22 mouse cellular contexts compared by ENCODE assay signal in genomic region chr14:100079620-100080019, GRCm38 (mm10).
A peak's percentile ranks its signal among the peaks of the same experiment; 100 is the strongest.
DNase-seq lines count a peak whose midpoint lies in the region; ATAC-seq and TF ChIP-seq lines count a peak whose summit lies in the region.
"Had no signal": no experiment of that assay in that cellular context is flagged by ENCODE, and none has a peak within 500 bp of the region (broad histone marks: within the 10 kb centered on the region; RNA-seq: fewer than 3 reads in every experiment).

No protein-coding gene starts in this region.

- no peak for DNase-seq in frontal cortex, postnatal 25 days (ENCODE audit: low spot score in 2 of 2)
- peak; percentile 54 for DNase-seq in heart, adult 11 months
- DNase-seq in heart, adult 8-10 months (ENCODE audit: low spot score): no peak
- peak; percentile 52 for DNase-seq in CH12.LX (ENCODE audit: extremely low read depth)
- no peak for DNase-seq in left cerebral cortex, postnatal 25 days (ENCODE audit: low spot score in 2 of 2)
- DNase-seq in midbrain, embryonic 11.5 days (ENCODE audit: low spot score, missing footprints): no peak
- DNase-seq: adrenal gland, adult 2 months; adrenal gland, adult 8-10 months; adrenal gland, postnatal 10 days; adrenal gland, postnatal 14 days; adrenal gland, postnatal 25 days; adrenal gland, postnatal 36 days; B cell, adult 2 months; cerebellum, adult 11 months; cerebellum, adult 11-12 months; cerebellum, adult 18-20 months had no signal

- H3K36me3 ChIP-seq in CH12.LX (replicated peaks in 1 of 2; ENCODE audit: control insufficient read depth in 1 of 2, insufficient read depth in 1 of 2, low read length in 1 of 2): no peaks in the 10 kb centered on the region
- no peaks in the 10 kb centered on the region for H3K36me3 ChIP-seq in midbrain, embryonic 11.5 days (ENCODE audit: control insufficient read depth, insufficient read depth, low read length)
- H3K36me3 ChIP-seq: G1E had no signal

- in situ Hi-C loops in CH12.LX (cut with MboI; ENCODE audit: low pct_ligation_motif_present, low pct_unique_long_range_greater_than_20kb, low sequenced_read_pairs): loop anchor here (25.0 kb wide), 1 partner anchor 142 kb away; no protein-coding TSS in a partner anchor

- no peak overlapping the region for H3K27ac ChIP-seq in CH12.LX (ENCODE audit: insufficient read depth, low read depth)
- H3K27ac ChIP-seq in midbrain, embryonic 11.5 days (ENCODE audit: low read depth, low read length): no peak overlapping the region

- TF ChIP-seq EP300 in CH12.LX (IDR thresholded peaks at IDR 0.05; ENCODE audit: low read length): peak; percentile 56

- intact Hi-C loops in left cerebral cortex, postnatal 25 days (cut with DNase I): no loop called here

- H3K9ac ChIP-seq in CH12.LX (ENCODE audit: insufficient read depth, low read depth): peak overlapping the region; percentile 60
- no peak overlapping the region for H3K9ac ChIP-seq in midbrain, embryonic 11.5 days (ENCODE audit: low read length)

- TF ChIP-seq RAD21 in CH12.LX (IDR thresholded peaks at IDR 0.05; ENCODE audit: low read depth, low read length): no peak

- no peak for TF ChIP-seq POLR2A in CH12.LX (IDR thresholded peaks at IDR 0.05; ENCODE audit: low read depth, low read length)

- H3K79me2 ChIP-seq in CH12.LX (replicated peaks; ENCODE audit: control insufficient read depth, extremely low read depth, insufficient read depth, poor library complexity, severe bottlenecking): no peaks in the 10 kb centered on the region

- no peak for TF ChIP-seq CTCF in CH12.LX (conservative IDR thresholded peaks at IDR 0.05 in 1 of 2, IDR thresholded peaks at IDR 0.05 in 1 of 2; ENCODE audit: low read depth in 2 of 2, low read length in 2 of 2)

- H3K4me2 ChIP-seq in CH12.LX (ENCODE audit: insufficient read depth, low read depth, poor library complexity, severe bottlenecking): peak overlapping the region; percentile 93
- no peak overlapping the region for H3K4me2 ChIP-seq in midbrain, embryonic 11.5 days

- WGBS in midbrain, embryonic 11.5 days: 64% methylated on average over 4 of the region's 4 CpGs

- peak overlapping the region in 1 of 3 experiments; percentile 8 for H3K4me3 ChIP-seq in CH12.LX (replicated peaks in 1 of 3; ENCODE audit: low read depth in 2 of 3, low read length in 2 of 3, poor library complexity in 1 of 3)
- no peak overlapping the region for H3K4me3 ChIP-seq in midbrain, embryonic 11.5 days (ENCODE audit: low read depth, low read length)

- peaks cover 0 to 17% of the 10 kb centered on the region in 2 experiments; a peak in 2 of 4 replicates for H3K4me1 ChIP-seq in CH12.LX (ENCODE audit: control insufficient read depth in 1 of 2, insufficient read depth in 2 of 2)
- no peaks in the 10 kb centered on the region for H3K4me1 ChIP-seq in midbrain, embryonic 11.5 days (ENCODE audit: control insufficient read depth, insufficient read depth, low read length)

- peak; percentile 81 for ATAC-seq in frontal cortex, adult (ENCODE audit: low TSS enrichment)
- ATAC-seq in megakaryocyte progenitor cell, adult 5-6 weeks (replicated peaks; ENCODE audit: poor library complexity): peak; percentile 50
- ATAC-seq in midbrain, embryonic 11.5 days (ENCODE audit: low FRiP score): no peak
- ATAC-seq: activated CD4-positive, CD25-positive, alpha-beta regulatory T cell, adult 4 months; CD4-positive, CD25-positive, alpha-beta regulatory T cell, adult 4 months; Patski had no signal

- no peaks in the 10 kb centered on the region for H3K9me3 ChIP-seq in CH12.LX (replicated peaks; ENCODE audit: low read length)
- H3K9me3 ChIP-seq in midbrain, embryonic 11.5 days (ENCODE audit: control insufficient read depth, low read length): no peaks in the 10 kb centered on the region

- dilution Hi-C loops in CH12.LX (cut with MboI; ENCODE audit: extremely low pct_ligation_motif_present, extremely low pct_unique_long_range_greater_than_20kb, low sequenced_read_pairs): no loop called here

- no peaks in the 10 kb centered on the region for H3K27me3 ChIP-seq in CH12.LX (replicated peaks)
- H3K27me3 ChIP-seq in midbrain, embryonic 11.5 days (ENCODE audit: control insufficient read depth, insufficient read depth, low read length): no peaks in the 10 kb centered on the region

TF ChIP-seq in CH12.LX, 34 proteins besides CTCF, POLR2A, EP300 and RAD21:
- TF ChIP-seq ZNF384 (IDR thresholded peaks at IDR 0.05; ENCODE audit: low read depth, low read length) (no peak), ZMIZ1 (IDR thresholded peaks at IDR 0.05; ENCODE audit: low read depth, low read length) (no peak), RCOR1 (conservative IDR thresholded peaks at IDR 0.05; ENCODE audit: low read depth, low read length) (no peak), USF1 (IDR thresholded peaks at IDR 0.05; ENCODE audit: low read depth, low read length) (no peak), USF2 (conservative IDR thresholded peaks at IDR 0.05; ENCODE audit: low read depth, low read length) (no peak), MEF2A (IDR thresholded peaks at IDR 0.05; ENCODE audit: borderline replicate concordance, low read depth, low read length) (no peak), JUN (IDR thresholded peaks at IDR 0.05; ENCODE audit: insufficient read depth, low read depth, low read length) (no peak), NRF1 (IDR thresholded peaks at IDR 0.05; ENCODE audit: low read depth, low read length) (no peak), UBTF (IDR thresholded peaks at IDR 0.05; ENCODE audit: low read depth, low read length) (no peak), MAZ (IDR thresholded peaks at IDR 0.05; ENCODE audit: low read depth, low read length) (no peak), SIN3A (IDR thresholded peaks at IDR 0.05; ENCODE audit: low read length) (no peak), POLR2AphosphoS2 (IDR thresholded peaks at IDR 0.05; ENCODE audit: low read depth, low read length) (no peak), NELFE (IDR thresholded peaks at IDR 0.05; ENCODE audit: low read depth, low read length) (no peak), TCF12 (IDR thresholded peaks at IDR 0.05; ENCODE audit: low read depth, low read length) (no peak), MAFK (IDR thresholded peaks at IDR 0.05; ENCODE audit: insufficient replicate concordance, low read length) (no peak), ETS1 (conservative IDR thresholded peaks at IDR 0.05; ENCODE audit: low read depth, low read length) (no peak; the same call in 1 of the 2 replicates), TBP (conservative IDR thresholded peaks at IDR 0.05; ENCODE audit: low read depth, low read length) (no peak), PAX5 (IDR thresholded peaks at IDR 0.05; ENCODE audit: low read length) (no peak)

Comparison
In these comparisons a context has a peak if more than half of its experiments do, and no peak if none do; other contexts are left out.
1. DNase-seq: peak in heart, adult 11 months (single experiment) and CH12.LX (single experiment); none in frontal cortex, postnatal 25 days (0 of 2), heart, adult 8-10 months (single experiment), left cerebral cortex, postnatal 25 days (0 of 2) and midbrain, embryonic 11.5 days (single experiment).